Mouse (Mus musculus): ENCODE results near the gene Selenom.

DNA sequence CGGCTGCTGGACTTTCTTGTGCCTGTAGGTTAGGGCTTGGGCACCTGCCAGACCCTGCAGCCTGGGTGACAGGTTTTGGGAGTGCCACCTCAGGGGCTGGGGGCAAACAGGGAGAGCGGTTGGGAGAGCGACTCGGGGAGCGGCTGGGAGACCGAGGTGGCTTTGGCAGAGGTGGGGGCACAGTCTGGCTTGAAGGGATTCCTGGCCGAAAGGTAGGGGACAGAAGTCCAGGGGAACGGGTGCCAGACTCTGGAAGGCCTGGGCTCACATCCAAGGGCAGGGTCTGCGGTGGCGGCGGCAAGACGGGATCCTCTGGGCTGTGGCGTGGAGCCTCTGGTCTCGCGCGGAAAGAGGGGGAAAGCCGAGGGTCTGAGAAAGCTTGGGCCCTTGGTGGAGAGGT is 12.4 kb upstream of the Selenom start:
- TF ChIP-seq CTCF (IDR thresholded peaks at IDR 0.05; ENCODE audit: low read depth, low read length) (no peak), TAL1 (conservative IDR thresholded peaks at IDR 0.05; ENCODE audit: low read depth, low read length) (no peak), POLR2AphosphoS5 (IDR thresholded peaks at IDR 0.05; ENCODE audit: insufficient replicate concordance, low read depth, low read length) (no peak)
